In the genomic region with DNA sequence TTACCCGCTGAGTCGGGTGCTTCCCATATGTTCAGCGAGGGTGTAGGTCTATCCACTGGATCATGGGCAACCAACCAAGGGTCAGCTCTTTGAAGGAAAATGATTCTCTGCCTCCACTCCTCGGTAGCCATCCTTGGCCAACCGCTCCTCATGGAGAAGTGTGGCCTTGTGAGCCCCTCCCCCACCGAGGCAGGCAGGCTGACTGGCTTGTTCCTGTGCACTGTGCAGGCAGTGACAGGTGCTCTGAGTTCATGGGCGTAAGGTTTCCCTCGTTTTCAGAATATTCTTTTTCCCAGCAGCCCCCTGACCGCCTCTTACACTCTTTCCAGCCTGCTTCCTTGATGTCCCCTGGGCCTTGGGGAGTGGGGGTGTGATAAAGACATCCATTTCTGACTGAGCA, we compare ENCODE assay signal across 21 mouse cellular contexts. TPM values are rescaled to one million over a fixed set of nuclear protein-coding genes. Genes with fewer than 3 reads are reported as not detected.
A peak's percentile ranks its signal among the peaks of the same experiment; 100 is the strongest.
DNase-seq lines count a peak whose midpoint lies in the region; ATAC-seq and TF ChIP-seq lines count a peak whose summit lies in the region.
"Had no signal": no experiment of that assay in that cellular context is flagged by ENCODE, and none has a peak within 500 bp of the region (broad histone marks: within the 10 kb centered on the region; RNA-seq: fewer than 3 reads in every experiment).

No protein-coding gene starts in this region.

- H3K27ac ChIP-seq in kidney, embryonic 16.5 days (ENCODE audit: low read length): peak overlapping the region; percentile 44; the same call in 1 of the 2 replicates
- no peak overlapping the region for H3K27ac ChIP-seq in embryonic facial prominence, embryonic 14.5 days (replicated peaks; ENCODE audit: low read depth, low read length)
- H3K27ac ChIP-seq in left cerebral cortex, adult 2 months: no peak overlapping the region
- H3K27ac ChIP-seq: heart, embryonic 10.5 days; intestine, embryonic 15.5 days; limb, embryonic 12.5 days; liver, embryonic 12.5 days; neural tube, embryonic 13.5 days had no signal

- no peak overlapping the region; the same call in 1 of the 2 replicates for H3K9ac ChIP-seq in kidney, embryonic 16.5 days (replicated peaks; ENCODE audit: low read length)
- H3K9ac ChIP-seq in embryonic facial prominence, embryonic 14.5 days (ENCODE audit: low read depth, low read length): no peak overlapping the region
- H3K9ac ChIP-seq: intestine, embryonic 15.5 days; limb, embryonic 12.5 days; liver, embryonic 12.5 days; neural tube, embryonic 13.5 days had no signal

- H3K4me3 ChIP-seq in kidney, embryonic 16.5 days (ENCODE audit: low read length): no peak overlapping the region
- no peak overlapping the region for H3K4me3 ChIP-seq in embryonic facial prominence, embryonic 14.5 days (ENCODE audit: low read depth, low read length)
- no peak overlapping the region for H3K4me3 ChIP-seq in left cerebral cortex, adult 2 months
- H3K4me3 ChIP-seq: gastrocnemius, adult 2 months; heart, embryonic 10.5 days; intestine, embryonic 15.5 days; limb, embryonic 12.5 days; liver, embryonic 12.5 days; neural tube, embryonic 13.5 days had no signal

- intact Hi-C loops in left cerebral cortex, adult 2 months (cut with DNase I): no loop called here
- intact Hi-C loops in gastrocnemius, postnatal 14 days (cut with DNase I; ENCODE audit: low total_unique reads): no loop called here

- TF ChIP-seq CTCF in left cerebral cortex, adult 2 months (IDR thresholded peaks at IDR 0.05): no peak

- peaks cover 39% of the 10 kb centered on the region for H3K4me1 ChIP-seq in kidney, embryonic 16.5 days (ENCODE audit: insufficient read depth, low read length)
- H3K4me1 ChIP-seq in embryonic facial prominence, embryonic 14.5 days (ENCODE audit: control insufficient read depth, insufficient read depth, low read length): peaks cover 15% of the 10 kb centered on the region; the same call in 1 of the 2 replicates

- H3K9me3 ChIP-seq in kidney, embryonic 16.5 days (ENCODE audit: low read length): no peaks in the 10 kb centered on the region
- no peaks in the 10 kb centered on the region for H3K9me3 ChIP-seq in embryonic facial prominence, embryonic 14.5 days (ENCODE audit: control insufficient read depth, low read length)
- H3K9me3 ChIP-seq: heart, embryonic 10.5 days; intestine, embryonic 15.5 days; limb, embryonic 12.5 days; liver, embryonic 12.5 days; neural tube, embryonic 13.5 days had no signal

- DNase-seq in kidney, postnatal 4 days: no peak
- peak; percentile 19 for DNase-seq in ES-CJ7 (ENCODE audit: low read depth, low spot score)
- DNase-seq in embryo, embryonic 10.5 days (ENCODE audit: low spot score): peak; percentile 39
- no peak for DNase-seq in embryonic facial prominence, embryonic 14.5 days (ENCODE audit: low spot score)
- no peak for DNase-seq in left cerebral cortex, adult 2 months (ENCODE audit: extremely low spot score in 1 of 2, low spot score in 2 of 2)
- no peak for DNase-seq in gastrocnemius, postnatal 14 days
- DNase-seq: B cell, adult 2 months; cerebellum, adult 9-11 months; heart, postnatal 4 days; kidney, adult 9 months; lung, postnatal 14 days; midbrain, embryonic 14.5 days had no signal

- WGBS in kidney, embryonic 16.5 days: 46% methylated on average over 9 of the region's 9 CpGs
- 45% methylated on average over 9 of the region's 9 CpGs for WGBS in embryonic facial prominence, embryonic 14.5 days

- H3K4me2 ChIP-seq in kidney, embryonic 16.5 days (replicated peaks; ENCODE audit: low read depth, low read length): no peak overlapping the region
- H3K4me2 ChIP-seq in embryonic facial prominence, embryonic 14.5 days (ENCODE audit: low read depth, low read length): no peak overlapping the region
- H3K4me2 ChIP-seq: intestine, embryonic 15.5 days; limb, embryonic 12.5 days; liver, embryonic 12.5 days; neural tube, embryonic 13.5 days had no signal

- peaks cover 10% of the 10 kb centered on the region; the same call in 1 of the 2 replicates for H3K36me3 ChIP-seq in kidney, embryonic 16.5 days (ENCODE audit: insufficient read depth, low read length)
- H3K36me3 ChIP-seq in embryonic facial prominence, embryonic 14.5 days (ENCODE audit: control insufficient read depth, insufficient read depth, low read length): peaks cover 16% of the 10 kb centered on the region
- H3K36me3 ChIP-seq: intestine, embryonic 15.5 days; liver, embryonic 12.5 days; neural tube, embryonic 13.5 days had no signal

- H3K27me3 ChIP-seq in kidney, embryonic 16.5 days (ENCODE audit: insufficient read depth, low read length): no peaks in the 10 kb centered on the region
- no peaks in the 10 kb centered on the region for H3K27me3 ChIP-seq in embryonic facial prominence, embryonic 14.5 days (replicated peaks; ENCODE audit: control insufficient read depth, insufficient read depth, low read length)
- H3K27me3 ChIP-seq: intestine, embryonic 15.5 days; limb, embryonic 12.5 days; liver, embryonic 12.5 days had no signal

- peak; percentile 29; the same call in 1 of the 2 replicates for ATAC-seq in kidney, embryonic 16.5 days (ENCODE audit: low FRiP score, low TSS enrichment)
- 0 out of 2 replicates have a peak, but pooled peaks have one; percentile 42 for ATAC-seq in embryonic facial prominence, embryonic 14.5 days (ENCODE audit: low read depth)
- ATAC-seq: hindbrain, embryonic 16.5 days; intestine, embryonic 15.5 days; liver, embryonic 12.5 days had no signal

RNA-seq across cellular contexts. Expression of a gene that starts 17.0 kb away (rescaled TPM):
- 10.8 and 11.1 TPM in 2 replicates for polyA plus RNA-seq in kidney, embryonic 16.5 days (2015; fragmentation: Nextera tagmentation; extraction: Ambion mirVana)
- 13.7 TPM in 2 replicates for polyA plus RNA-seq in embryonic facial prominence, embryonic 14.5 days (2014; fragmentation: Nextera tagmentation; extraction: Ambion mirVana)
- total RNA-seq in left cerebral cortex, adult 2 months (2021): 1 to 10 TPM; 8.2 to 8.3 TPM
- total RNA-seq in gastrocnemius, postnatal 14 days (2021): 10 to 100 TPM; 12.3 to 17.7 TPM
- total RNA-seq: CH12.LX had no signal

Comparison
In these comparisons a context has a peak if more than half of its experiments do, and no peak if none do; other contexts are left out.
1. DNase-seq: peak in ES-CJ7 (single experiment) and embryo, embryonic 10.5 days (single experiment); none in kidney, postnatal 4 days (0 of 2), embryonic facial prominence, embryonic 14.5 days (single experiment), left cerebral cortex, adult 2 months (0 of 2) and gastrocnemius, postnatal 14 days (single experiment).